Mouse (Mus musculus) hindbrain, postnatal 0 days (tissue): ENCODE results near the gene Iars2. TPM values are rescaled to one million over a fixed set of nuclear protein-coding genes. Genes with fewer than 3 reads are reported as not detected.
A peak's percentile ranks its signal among the peaks of the same experiment; 100 is the strongest.

Experiments used
- ATAC-seq: fragments of 200-750 bp; cut with Nextera tagmentation; 2 replicates; pipeline ENCODE4 v1.8.0; 2017; ENCODE audit warnings: mild to moderate bottlenecking, moderate TSS enrichment, moderate library complexity
- DNase-seq: peaks from one replicate; pipeline ENCODE4 v3.0.0-alpha.2; 2015; ENCODE audit warnings: low spot score
- H3K27ac ChIP-seq: fragments of 300-500 bp; sonication (generic); 2 replicates; pipeline ENCODE4 v1.5.1; 2014; ENCODE audit warnings: mild to moderate bottlenecking
- H3K27me3 ChIP-seq: fragments of 300-500 bp; sonication (generic); 2 replicates; pipeline ENCODE4 v1.6.1; 2014; ENCODE audit warnings: low read length, mixed read lengths; ENCODE audit not compliant: insufficient read depth
- H3K36me3 ChIP-seq: fragments of 300-500 bp; sonication (generic); 2 replicates; pipeline ENCODE4 v1.6.1; 2014; ENCODE audit warnings: low read length, mixed read lengths; ENCODE audit not compliant: insufficient read depth
- H3K4me1 ChIP-seq: fragments of 300-500 bp; sonication (generic); 2 replicates; pipeline ENCODE4 v1.6.1; 2014; ENCODE audit warnings: antibody characterized with exemption, low read length, mixed read lengths; ENCODE audit not compliant: insufficient read depth
- H3K4me2 ChIP-seq: fragments of 300-500 bp; sonication (generic); 2 replicates; pipeline ENCODE4 v1.6.1; 2014; ENCODE audit warnings: low read depth, mild to moderate bottlenecking, low read length, moderate library complexity, mixed read lengths
- H3K4me3 ChIP-seq: fragments of 300-500 bp; sonication (generic); 2 replicates; pipeline ENCODE4 v1.5.1; 2014; ENCODE audit warnings: low read length
- H3K9ac ChIP-seq: fragments of 300-500 bp; sonication (generic); replicated peaks from 2 replicates; pipeline ENCODE4 v1.6.1; 2014; ENCODE audit warnings: mild to moderate bottlenecking, low read length, moderate library complexity, mixed read lengths
- H3K9me3 ChIP-seq: fragments of 300-500 bp; sonication (generic); 2 replicates; pipeline ENCODE4 v1.6.1; 2016; ENCODE audit warnings: low read length, mixed read lengths
- CTCF ChIP-seq: IDR thresholded peaks from 2 replicates; pipeline ENCODE4 v1.5.1; 2016; ENCODE audit warnings: antibody characterized with exemption, control low read depth, low read depth
- WGBS: fragments of 180-500 bp; shearing (Covaris S2); extraction: QIAGEN DNeasy Blood & Tissue Kit; methylation state at CpG from one replicate; pipeline ENCODE4 v1.1.7; 2014; 5-methylcytosine and 5-hydroxymethylcytosine counted together
- polyA plus RNA-seq: library from polyadenylated mRNA; unstranded; fragments of >200 nt; fragmentation: Nextera tagmentation; extraction: Ambion mirVana; gene quantifications from 2 replicates; pipeline ENCODE4 v1.2.1, GENCODE M21; 2015
- total RNA-seq: library from RNA; depleted of rRNA; stranded (reverse); fragments of >200 nt; gene quantifications from 2 replicates; pipeline ENCODE4 v1.2.3, GENCODE M21; 2014

The Iars2 gene
- total and polyA plus RNA-seq, 2 experiments from 2014 or later = 18.8 to 39.0 TPM

- Histone ChIP-seq H3K9ac (no peak overlapping the region), H3K4me2 (no peak overlapping the region), H3K4me1 (no peaks in the 10 kb centered on the region), H3K4me3 (no peak overlapping the region), H3K9me3 (no peaks in the 10 kb centered on the region), H3K27me3 (no peaks in the 10 kb centered on the region), H3K36me3 (peaks cover 70% of the 10 kb centered on the region), H3K27ac (no peak overlapping the region)
- ATAC-seq (no peak), DNase-seq (no peak)
- WGBS = 89% methylated on average over 12 of the region's 12 CpGs
- TF ChIP-seq CTCF = no peak
Observed at GRCm38 (mm10) chr1:185352151-185352550, 23.0 kb upstream of the Iars2 start.

GRCm38 (mm10) chr1:185350611-185351010 is 21.4 kb upstream of the Iars2 start:
- Histone ChIP-seq H3K4me1 (no peaks in the 10 kb centered on the region), H3K9ac (no peak overlapping the region), H3K27me3 (no peaks in the 10 kb centered on the region), H3K4me2 (no peak overlapping the region), H3K27ac (no peak overlapping the region), H3K4me3 (no peak overlapping the region), H3K9me3 (no peaks in the 10 kb centered on the region), H3K36me3 (peaks cover 70% of the 10 kb centered on the region)
- ATAC-seq = no peak
- no peak for DNase-seq
- WGBS = 96% methylated on average over 4 of the region's 4 CpGs
- TF ChIP-seq CTCF = no peak

- H3K9me3 ChIP-seq = no peaks in the 10 kb centered on the region
- H3K27ac ChIP-seq = no peak overlapping the region
- no peak for TF ChIP-seq CTCF
- H3K4me2 ChIP-seq = no peak overlapping the region
- WGBS = 97% methylated on average over 14 of the region's 14 CpGs
- DNase-seq (no peak), ATAC-seq (no peak)
- H3K4me3 ChIP-seq = no peak overlapping the region
- peaks cover 74% of the 10 kb centered on the region for H3K36me3 ChIP-seq
- H3K27me3 ChIP-seq = no peaks in the 10 kb centered on the region
- no peak overlapping the region for H3K9ac ChIP-seq
- H3K4me1 ChIP-seq = no peaks in the 10 kb centered on the region
Observed at GRCm38 (mm10) chr1:185349741-185350140, 20.5 kb upstream of the Iars2 start.

- Histone ChIP-seq H3K27ac (no peak overlapping the region), H3K27me3 (no peaks in the 10 kb centered on the region), H3K9ac (no peak overlapping the region), H3K4me3 (no peak overlapping the region), H3K36me3 (peaks cover 62% of the 10 kb centered on the region; the same call in 1 of the 2 replicates), H3K4me1 (no peaks in the 10 kb centered on the region), H3K4me2 (no peak overlapping the region), H3K9me3 (no peaks in the 10 kb centered on the region)
- peak; percentile 34 for TF ChIP-seq CTCF
- DNase-seq (peak; percentile 43), ATAC-seq (no peak)
- 73% methylated on average over 10 of the region's 10 CpGs for WGBS
Observed at GRCm38 (mm10) chr1:185346188-185346587, 17.0 kb upstream of the Iars2 start.

- no peak overlapping the region for H3K9ac ChIP-seq
- DNase-seq (no peak), ATAC-seq (no peak)
- no peaks in the 10 kb centered on the region for H3K27me3 ChIP-seq
- 84% methylated on average over 8 of the region's 8 CpGs for WGBS
- peak; percentile 44 for TF ChIP-seq CTCF
- no peaks in the 10 kb centered on the region for H3K9me3 ChIP-seq
- H3K27ac ChIP-seq = no peak overlapping the region
- no peaks in the 10 kb centered on the region for H3K4me1 ChIP-seq
- H3K4me2 ChIP-seq = no peak overlapping the region
- H3K4me3 ChIP-seq = no peak overlapping the region
- H3K36me3 ChIP-seq = peaks cover 47% of the 10 kb centered on the region; the same call in 1 of the 2 replicates
Observed at GRCm38 (mm10) chr1:185343422-185343821, 14.2 kb upstream of the Iars2 start.

- no peak overlapping the region for H3K9ac ChIP-seq
- ATAC-seq = no peak
- H3K4me1 ChIP-seq = no peaks in the 10 kb centered on the region
- peaks cover 37% of the 10 kb centered on the region; the same call in 1 of the 2 replicates for H3K36me3 ChIP-seq
- no peak overlapping the region for H3K4me3 ChIP-seq
- no peak for TF ChIP-seq CTCF
- no peak overlapping the region for H3K27ac ChIP-seq
- no peaks in the 10 kb centered on the region for H3K9me3 ChIP-seq
- peak; percentile 23 for DNase-seq
- no peaks in the 10 kb centered on the region for H3K27me3 ChIP-seq
- no peak overlapping the region for H3K4me2 ChIP-seq
- 80% methylated on average over 4 of the region's 4 CpGs for WGBS
Observed at GRCm38 (mm10) chr1:185342441-185342840, 13.2 kb upstream of the Iars2 start.

GRCm38 (mm10) chr1:185336535-185336934 is 7.3 kb upstream of the Iars2 start:
- WGBS = 41% methylated on average over 3 of the region's 3 CpGs
- TF ChIP-seq CTCF = no peak
- Histone ChIP-seq H3K4me2 (no peak overlapping the region), H3K27ac (no peak overlapping the region), H3K36me3 (peaks cover 12% of the 10 kb centered on the region; the same call in 1 of the 2 replicates), H3K27me3 (no peaks in the 10 kb centered on the region), H3K4me3 (no peak overlapping the region), H3K9ac (no peak overlapping the region), H3K9me3 (no peaks in the 10 kb centered on the region), H3K4me1 (no peaks in the 10 kb centered on the region; the same call in 1 of the 2 replicates)
- DNase-seq (no peak), ATAC-seq (no peak)
